Mouse (Mus musculus) heart, embryonic 11.5 days (tissue): ENCODE data around the gene Vstm2l. TPM values are rescaled to one million over a fixed set of nuclear protein-coding genes. Genes with fewer than 3 reads are reported as not detected.
A peak's percentile ranks its signal among the peaks of the same experiment; 100 is the strongest.

Experiments used
- ATAC-seq: fragments of 200-750 bp; cut with Nextera tagmentation; replicated peaks from 2 replicates; pipeline ENCODE4 v1.8.0; 2017; ENCODE audit warnings: moderate library complexity; ENCODE audit not compliant: insufficient number of reproducible peaks, low FRiP score, low TSS enrichment
- H3K27ac ChIP-seq: fragments of 300-500 bp; sonication (generic); 2 replicates; pipeline ENCODE4 v1.5.1; 2014; ENCODE audit warnings: mild to moderate bottlenecking, low read depth, low read length
- H3K27me3 ChIP-seq: fragments of 300-500 bp; sonication (generic); 2 replicates; pipeline ENCODE4 v1.6.1; 2014; ENCODE audit warnings: mild to moderate bottlenecking, low read length, mixed read lengths; ENCODE audit not compliant: control insufficient read depth, insufficient read depth
- H3K36me3 ChIP-seq: fragments of 300-500 bp; sonication (generic); 2 replicates; pipeline ENCODE4 v1.6.1; 2014; ENCODE audit warnings: mild to moderate bottlenecking, low read length, moderate library complexity, mixed read lengths; ENCODE audit not compliant: control insufficient read depth, insufficient read depth
- H3K4me1 ChIP-seq: fragments of 300-500 bp; sonication (generic); 2 replicates; pipeline ENCODE4 v1.6.1; 2014; ENCODE audit warnings: low read length; ENCODE audit not compliant: control insufficient read depth, insufficient read depth
- H3K4me2 ChIP-seq: fragments of 300-500 bp; sonication (generic); 2 replicates; pipeline ENCODE4 v1.6.1; 2014; ENCODE audit warnings: mild to moderate bottlenecking, moderate library complexity
- H3K4me3 ChIP-seq: fragments of 300-500 bp; sonication (generic); 2 replicates; pipeline ENCODE4 v1.5.1; 2014; ENCODE audit warnings: low read depth, low read length
- H3K9ac ChIP-seq: fragments of 300-500 bp; sonication (generic); 2 replicates; pipeline ENCODE4 v1.6.1; 2014; ENCODE audit warnings: mild to moderate bottlenecking, low read depth, low read length, moderate library complexity
- H3K9me3 ChIP-seq: fragments of 300-500 bp; sonication (generic); replicated peaks from 2 replicates; pipeline ENCODE4 v1.6.1; 2016; ENCODE audit warnings: low read length; ENCODE audit not compliant: control insufficient read depth
- WGBS: fragments of 180-500 bp; shearing (Covaris S2); extraction: QIAGEN DNeasy Blood & Tissue Kit; methylation state at CpG from one replicate; pipeline ENCODE4 v1.1.7; 2014; ENCODE audit not compliant: insufficient replicate concordance; 5-methylcytosine and 5-hydroxymethylcytosine counted together
- polyA plus RNA-seq: library from polyadenylated mRNA; unstranded; fragments of >200 nt; fragmentation: Nextera tagmentation; extraction: Ambion mirVana; gene quantifications from 2 replicates; pipeline ENCODE4 v1.2.1, GENCODE M21; 2014

Gene Vstm2l
- polyA plus RNA-seq, 1 experiment from 2014 or later, result 0.34 TPM

GRCm38 (mm10) chr2:157940586-157941185 is 26.2 kb downstream of the Vstm2l start:
- no peak overlapping the region for H3K9ac ChIP-seq
- H3K4me2 ChIP-seq, result peak overlapping the region; percentile 59
- WGBS, result 5% methylated on average over 18 of the region's 18 CpGs
- H3K27me3 ChIP-seq, result peaks cover 53% of the 10 kb centered on the region
- H3K9me3 ChIP-seq, result no peaks in the 10 kb centered on the region
- no peak overlapping the region for H3K27ac ChIP-seq
- no peak for ATAC-seq
- peak overlapping the region; percentile 27 for H3K4me3 ChIP-seq
- peaks cover 10% of the 10 kb centered on the region for H3K4me1 ChIP-seq
- no peaks in the 10 kb centered on the region for H3K36me3 ChIP-seq

- Histone ChIP-seq H3K27me3 (peaks cover 45% of the 10 kb centered on the region), H3K4me1 (peaks cover 10% of the 10 kb centered on the region), H3K9ac (peak overlapping the region; percentile 71), H3K4me2 (peak overlapping the region; percentile 94), H3K36me3 (no peaks in the 10 kb centered on the region), H3K27ac (0 out of 2 replicates have a peak overlapping the region, but pooled peaks have one; percentile 0), H3K9me3 (no peaks in the 10 kb centered on the region), H3K4me3 (peak overlapping the region; percentile 54)
- ATAC-seq, result peak; percentile 59; the same call in 1 of the 2 replicates
- under 1% methylated on average over 47 of the region's 47 CpGs for WGBS
Observed at GRCm38 (mm10) chr2:157943514-157944155, 29.2 kb downstream of the Vstm2l start.

GRCm38 (mm10) chr2:157944156-157944893 is 29.9 kb downstream of the Vstm2l start:
- 10% methylated on average over 35 of the region's 37 CpGs for WGBS
- Histone ChIP-seq H3K9ac (peak overlapping the region; percentile 71), H3K27me3 (peaks cover 38% of the 10 kb centered on the region), H3K9me3 (no peaks in the 10 kb centered on the region), H3K4me1 (peaks cover 10% of the 10 kb centered on the region), H3K36me3 (no peaks in the 10 kb centered on the region), H3K27ac (no peak overlapping the region), H3K4me3 (peak overlapping the region; percentile 54), H3K4me2 (peak overlapping the region; percentile 94)
- 0 out of 2 replicates have a peak, but pooled peaks have one; percentile 9 for ATAC-seq

GRCm38 (mm10) chr2:157953978-157954377 is 39.5 kb downstream of the Vstm2l start:
- Histone ChIP-seq H3K9me3 (no peaks in the 10 kb centered on the region), H3K27me3 (no peaks in the 10 kb centered on the region), H3K4me1 (no peaks in the 10 kb centered on the region), H3K9ac (no peak overlapping the region), H3K4me3 (no peak overlapping the region), H3K4me2 (no peak overlapping the region), H3K27ac (no peak overlapping the region), H3K36me3 (no peaks in the 10 kb centered on the region)
- 72% methylated on average over 5 of the region's 5 CpGs for WGBS
- no peak for ATAC-seq

GRCm38 (mm10) chr2:157957707-157958108 is 43.3 kb downstream of the Vstm2l start:
- Histone ChIP-seq H3K27ac (no peak overlapping the region), H3K4me3 (no peak overlapping the region), H3K4me2 (no peak overlapping the region), H3K9ac (no peak overlapping the region), H3K9me3 (no peaks in the 10 kb centered on the region), H3K4me1 (no peaks in the 10 kb centered on the region), H3K36me3 (no peaks in the 10 kb centered on the region), H3K27me3 (no peaks in the 10 kb centered on the region)
- no peak for ATAC-seq
- 13% methylated on average over 2 of the region's 2 CpGs for WGBS

GRCm38 (mm10) chr2:157967856-157968255 is 53.4 kb downstream of the Vstm2l start:
- 24% methylated on average over 3 of the region's 3 CpGs for WGBS
- Histone ChIP-seq H3K9ac (no peak overlapping the region), H3K27me3 (no peaks in the 10 kb centered on the region), H3K9me3 (no peaks in the 10 kb centered on the region), H3K4me3 (no peak overlapping the region), H3K36me3 (no peaks in the 10 kb centered on the region), H3K4me1 (no peaks in the 10 kb centered on the region), H3K27ac (no peak overlapping the region), H3K4me2 (no peak overlapping the region)
- no peak for ATAC-seq

- no peak for ATAC-seq
- Histone ChIP-seq H3K4me1 (peaks cover 5% of the 10 kb centered on the region; the same call in 1 of the 2 replicates), H3K27ac (no peak overlapping the region), H3K9ac (no peak overlapping the region), H3K27me3 (peaks cover 3% of the 10 kb centered on the region), H3K4me3 (no peak overlapping the region), H3K9me3 (no peaks in the 10 kb centered on the region), H3K36me3 (no peaks in the 10 kb centered on the region), H3K4me2 (no peak overlapping the region)
- WGBS, result 54% methylated on average over 6 of the region's 6 CpGs
Observed at GRCm38 (mm10) chr2:157970124-157970523, 55.7 kb downstream of the Vstm2l start.

- no peaks in the 10 kb centered on the region for H3K36me3 ChIP-seq
- no peak for ATAC-seq
- peaks cover 10% of the 10 kb centered on the region; the same call in 1 of the 2 replicates for H3K4me1 ChIP-seq
- H3K27me3 ChIP-seq, result peaks cover 8% of the 10 kb centered on the region
- WGBS, result 0% methylated on average over 3 of the region's 3 CpGs
- no peak overlapping the region for H3K9ac ChIP-seq
- no peak overlapping the region for H3K4me2 ChIP-seq
- H3K9me3 ChIP-seq, result no peaks in the 10 kb centered on the region
- H3K27ac ChIP-seq, result no peak overlapping the region
- H3K4me3 ChIP-seq, result no peak overlapping the region
Observed at GRCm38 (mm10) chr2:157970669-157971068, 56.2 kb downstream of the Vstm2l start.
